Mouse (Mus musculus): ENCODE measurements around the gene Col24a1.

Gene Col24a1

GRCm38 (mm10) chr3:145457039-145457438 is 164.8 kb downstream of the Col24a1 start:
- no peak for DNase-seq (ENCODE audit: low spot score in 2 of 2)

DNA sequence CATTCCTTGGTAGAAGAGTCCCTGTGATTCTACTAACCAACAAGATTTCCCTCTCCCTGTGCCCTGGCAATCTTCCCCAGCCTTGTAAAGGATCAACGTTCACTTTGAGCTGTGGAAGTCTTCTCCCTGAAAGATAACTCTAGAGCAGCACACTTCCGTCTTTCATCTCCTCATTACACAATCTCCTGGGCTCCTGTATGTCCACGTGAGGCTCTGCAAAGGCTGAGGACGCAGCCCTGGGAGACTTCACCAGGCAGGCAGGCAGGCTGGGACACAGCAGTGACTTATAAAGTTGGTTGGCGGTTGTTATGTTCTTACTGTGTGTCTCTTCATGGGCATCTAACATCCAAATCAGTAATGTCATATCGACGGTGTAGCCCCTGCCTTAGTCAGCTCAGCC is 170.1 kb downstream of the Col24a1 start:
- no peak for DNase-seq (ENCODE audit: low spot score in 2 of 2)

GRCm38 (mm10) chr3:145463731-145464130 is 171.5 kb downstream of the Col24a1 start:
- DNase-seq (ENCODE audit: low spot score in 2 of 2), result no peak

DNA sequence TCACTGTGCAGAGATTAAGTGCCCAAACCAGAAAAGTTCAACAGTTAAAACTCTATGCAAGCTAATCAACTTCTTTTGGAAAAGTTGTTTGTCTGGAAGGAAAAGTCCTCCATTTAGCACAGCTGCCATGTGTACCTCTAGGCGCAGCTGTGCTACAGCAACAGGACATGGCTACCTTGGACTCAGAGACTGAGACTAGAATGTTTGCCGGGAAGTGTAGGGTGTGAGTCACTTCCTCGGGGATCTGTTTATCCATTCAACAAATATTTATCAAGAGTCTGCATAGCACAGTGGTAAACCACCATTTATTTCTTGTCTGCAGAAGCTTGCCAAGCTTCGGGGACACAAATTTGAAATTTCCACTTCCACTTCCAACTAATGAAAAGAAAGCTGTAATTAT is 178.8 kb downstream of the Col24a1 start:
- no peak for DNase-seq (ENCODE audit: low spot score in 2 of 2)

DNA sequence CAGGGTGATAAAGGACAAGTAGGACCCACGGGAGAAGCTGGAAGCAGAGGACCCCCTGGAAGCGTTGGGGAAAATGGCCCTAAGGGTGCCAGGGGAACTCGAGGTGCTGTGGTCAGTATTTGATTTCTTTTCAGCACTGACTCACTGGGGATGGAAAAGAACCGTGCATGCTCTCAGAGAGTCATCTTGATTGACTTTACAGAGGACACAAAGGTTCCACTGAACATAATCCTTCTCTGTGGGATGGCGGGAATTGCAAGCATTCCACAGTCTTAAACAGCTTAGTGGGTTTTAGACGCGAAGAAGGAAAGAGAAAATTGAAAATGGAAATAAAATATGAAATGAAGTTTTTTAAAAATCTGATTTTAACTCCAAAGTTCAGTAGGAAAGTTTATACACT is 181.9 kb downstream of the Col24a1 start:
- DNase-seq (ENCODE audit: low spot score in 2 of 2), result no peak

- no peak for DNase-seq (ENCODE audit: low spot score in 2 of 2)
These were observed 184.4 kb downstream of the Col24a1 start for GRCm38 (mm10) chr3:145476634-145477033.

DNA sequence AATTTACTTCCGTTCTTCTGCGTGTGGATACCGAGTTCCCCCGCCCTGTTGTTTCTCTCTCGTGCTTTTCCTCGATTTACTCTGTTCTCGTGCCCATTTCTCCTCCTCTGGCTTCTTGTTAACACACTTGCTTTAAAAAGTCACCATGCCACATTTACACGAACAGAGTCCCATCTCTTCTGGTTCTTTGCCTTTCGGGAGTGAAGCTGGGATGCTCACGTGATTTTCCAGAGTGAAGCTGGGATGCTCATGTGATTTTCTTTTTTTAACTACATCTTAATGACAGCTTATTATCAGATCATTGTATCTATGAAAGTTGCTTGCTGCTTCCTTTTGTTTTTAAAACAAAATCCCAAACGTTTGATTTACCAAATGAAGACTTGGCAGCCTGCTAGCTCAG is 184.8 kb downstream of the Col24a1 start:
- no peak for DNase-seq (ENCODE audit: low spot score in 2 of 2)

DNA sequence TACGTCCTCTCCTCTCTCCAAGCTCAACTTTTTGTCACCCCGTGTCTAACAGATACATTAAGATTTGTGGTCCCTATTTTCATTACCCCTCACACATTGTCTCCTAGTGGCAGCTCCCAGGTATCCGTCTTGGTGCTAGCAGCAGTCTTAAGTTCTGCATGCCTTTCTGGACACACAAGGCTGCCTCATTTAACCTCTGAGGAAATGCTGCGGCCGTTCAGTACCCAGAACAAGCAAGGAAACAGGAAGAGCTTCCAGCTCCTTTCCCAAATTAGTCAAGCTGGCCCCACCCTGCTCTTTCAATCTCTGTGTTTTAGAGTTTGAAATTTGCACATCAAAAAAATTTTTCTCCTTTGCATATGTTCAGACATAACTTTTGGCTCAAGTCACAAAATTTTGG is 186.2 kb downstream of the Col24a1 start:
- no peak for DNase-seq (ENCODE audit: low spot score in 2 of 2)

DNA sequence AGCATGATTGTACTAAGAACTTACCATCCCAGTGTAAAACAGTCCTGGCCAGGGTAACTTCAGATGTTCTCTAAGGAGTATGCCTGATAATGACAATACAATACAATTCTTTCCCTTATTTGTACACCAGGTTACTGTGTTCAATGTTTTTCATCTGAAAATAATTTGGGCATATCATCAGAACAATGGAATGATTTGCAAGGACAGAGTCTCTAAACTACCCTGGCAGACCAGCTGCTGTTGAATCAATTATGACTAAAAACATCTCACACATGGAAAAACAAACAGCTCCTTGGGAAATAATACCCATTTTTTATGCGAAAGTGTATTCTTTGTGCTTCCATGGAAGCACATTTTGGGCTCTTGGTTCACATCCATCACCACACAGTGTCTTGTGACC is 198.0 kb downstream of the Col24a1 start:
- no peak for DNase-seq (ENCODE audit: low spot score in 2 of 2)

DNA sequence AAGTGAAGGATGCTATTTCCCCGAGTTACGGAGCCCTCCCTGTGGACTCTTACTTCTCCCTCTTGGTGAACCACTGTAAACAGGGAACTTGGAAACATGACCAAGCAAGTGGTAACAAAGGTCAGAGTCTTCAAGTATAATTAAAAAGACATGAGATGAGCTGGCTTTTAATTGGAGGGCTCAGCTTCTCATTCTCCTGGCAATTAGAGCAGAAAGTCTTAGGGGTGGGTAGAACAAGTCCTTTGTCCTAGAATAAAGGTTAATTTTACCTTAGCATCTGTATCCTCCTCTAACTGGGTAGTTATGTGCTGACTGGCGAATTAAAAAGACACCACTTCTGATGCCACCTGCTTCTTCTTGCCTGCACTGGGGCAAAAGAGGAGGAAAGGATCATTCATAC is 199.1 kb downstream of the Col24a1 start:
- no peak for DNase-seq (ENCODE audit: low spot score in 2 of 2)

GRCm38 (mm10) chr3:145498127-145498526 is 205.9 kb downstream of the Col24a1 start:
- DNase-seq (ENCODE audit: low spot score in 2 of 2), result no peak

- DNase-seq (ENCODE audit: low spot score in 2 of 2), result no peak
These were observed 206.6 kb downstream of the Col24a1 start for GRCm38 (mm10) chr3:145498893-145499292.

- DNase-seq (ENCODE audit: low spot score in 2 of 2), result no peak
These were observed 212.6 kb downstream of the Col24a1 start for GRCm38 (mm10) chr3:145504830-145505229.

DNA sequence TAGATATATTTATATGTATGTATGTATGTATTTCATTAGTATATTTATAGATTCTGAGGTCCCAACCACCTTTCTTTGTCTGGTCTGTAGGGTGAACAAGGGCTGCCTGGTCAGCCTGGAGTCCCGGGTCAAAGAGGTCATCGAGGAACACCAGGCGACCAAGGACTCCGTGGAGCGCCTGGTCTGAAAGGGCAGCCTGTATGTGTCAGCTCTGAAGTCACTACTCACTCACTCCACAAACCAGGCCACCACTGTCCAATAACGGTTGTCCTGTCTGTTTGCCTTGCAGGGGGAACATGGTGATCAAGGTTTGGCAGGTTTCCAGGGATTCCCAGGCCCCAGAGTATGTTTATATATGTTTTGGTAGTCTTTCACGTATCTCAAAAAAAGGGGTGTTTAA is 216.3 kb downstream of the Col24a1 start:
- no peak for DNase-seq (ENCODE audit: low spot score in 2 of 2)

- DNase-seq (ENCODE audit: low spot score in 2 of 2), result no peak
These were observed 221.9 kb downstream of the Col24a1 start for GRCm38 (mm10) chr3:145514197-145514596.

DNA sequence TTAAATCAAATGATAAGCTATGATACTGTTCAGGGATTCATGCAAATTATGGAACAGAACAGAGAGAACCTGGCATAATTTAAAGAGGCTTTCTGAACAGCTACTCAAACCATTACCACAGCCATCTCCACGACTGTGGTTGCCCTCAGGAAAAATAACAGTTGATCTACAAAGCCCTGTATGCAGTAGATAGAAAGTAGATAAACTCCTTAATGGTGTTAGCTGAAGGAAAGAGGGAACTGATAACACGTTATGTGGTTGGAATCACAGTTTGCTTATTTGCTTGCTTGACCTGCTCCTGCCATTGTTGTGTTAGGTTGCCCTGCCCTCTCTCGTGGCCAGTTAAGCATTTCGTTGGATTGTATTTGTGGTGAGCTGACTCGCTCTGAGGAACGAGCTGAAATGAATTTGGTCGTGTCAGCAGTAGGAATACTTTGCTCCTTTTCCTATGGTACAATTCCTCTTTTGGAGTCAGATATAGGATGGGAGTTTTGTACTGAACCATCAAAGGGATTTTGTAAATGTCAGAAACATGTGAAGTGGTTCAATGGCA is 229.3 kb downstream of the Col24a1 start:
- DNase-seq (ENCODE audit: low spot score in 2 of 2), result no peak

GRCm38 (mm10) chr3:145522311-145522710 is 230.0 kb downstream of the Col24a1 start:
- DNase-seq (ENCODE audit: low spot score in 2 of 2), result no peak

GRCm38 (mm10) chr3:145525266-145525665 is 233.0 kb downstream of the Col24a1 start:
- no peak for DNase-seq (ENCODE audit: low spot score in 2 of 2)

DNA sequence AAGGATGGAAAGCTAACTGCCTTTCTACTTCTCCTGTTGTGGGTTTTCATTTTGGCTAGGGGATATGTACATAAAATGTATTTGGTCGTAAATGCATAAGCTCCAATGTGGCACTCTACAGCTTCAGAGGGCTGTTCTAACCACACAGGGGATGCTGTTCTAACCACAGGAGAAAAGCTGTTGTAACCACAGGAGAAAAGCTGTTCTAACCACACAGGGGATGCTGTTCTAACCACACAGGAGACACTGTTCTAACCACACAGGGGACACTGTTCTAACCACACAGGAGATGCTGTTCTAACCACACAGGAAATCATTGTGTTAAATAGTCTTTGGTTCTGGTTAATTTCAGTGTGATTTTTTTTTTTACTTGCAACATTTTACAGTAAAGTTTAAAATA is 245.6 kb downstream of the Col24a1 start:
- DNase-seq (ENCODE audit: low spot score in 2 of 2), result no peak

DNA sequence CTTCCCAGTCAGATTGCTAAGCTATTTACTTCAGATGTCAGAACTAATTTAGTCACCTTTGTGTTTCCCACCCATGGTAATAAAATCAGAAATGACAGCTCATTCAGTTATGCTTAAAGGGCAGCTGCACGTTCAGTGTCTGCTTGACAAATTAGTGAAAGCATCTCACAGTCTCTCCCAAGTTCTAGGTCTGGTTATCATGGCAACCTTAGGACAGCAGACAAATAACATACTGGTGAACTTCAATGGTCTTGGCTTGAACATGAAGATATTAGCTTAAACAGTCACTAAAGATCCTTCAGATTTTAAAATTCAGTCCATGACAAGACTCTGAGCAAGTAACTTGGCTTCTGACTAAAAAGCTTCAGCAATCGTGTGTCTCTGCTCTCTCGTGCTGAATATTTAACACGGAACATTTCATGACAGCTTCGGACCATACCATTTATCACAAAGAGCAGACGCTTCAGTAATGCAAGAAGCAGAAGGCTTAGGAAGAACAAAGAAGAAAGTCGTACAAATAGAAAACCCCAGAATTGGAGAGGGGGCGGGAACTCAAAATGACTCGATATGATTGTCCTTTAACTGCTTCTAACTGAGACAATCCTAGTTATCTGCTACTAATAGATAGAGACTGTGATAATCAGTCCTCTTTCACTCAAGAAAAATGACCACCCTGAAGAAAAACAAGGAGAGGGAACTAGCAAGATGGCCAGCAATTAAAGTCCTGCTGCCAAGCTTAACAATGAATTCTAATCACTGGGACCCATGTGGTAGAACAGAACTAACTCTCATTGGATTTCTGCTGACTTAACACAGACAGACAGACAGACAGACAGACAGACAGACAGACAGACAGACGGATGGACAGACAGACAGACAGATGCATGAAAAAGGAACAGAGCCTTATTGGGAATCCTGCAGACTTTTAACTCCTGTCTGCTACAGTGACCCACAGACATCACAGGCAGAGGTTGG is 256.5 kb downstream of the Col24a1 start:
- no peak for DNase-seq (ENCODE audit: low spot score in 2 of 2)

DNA sequence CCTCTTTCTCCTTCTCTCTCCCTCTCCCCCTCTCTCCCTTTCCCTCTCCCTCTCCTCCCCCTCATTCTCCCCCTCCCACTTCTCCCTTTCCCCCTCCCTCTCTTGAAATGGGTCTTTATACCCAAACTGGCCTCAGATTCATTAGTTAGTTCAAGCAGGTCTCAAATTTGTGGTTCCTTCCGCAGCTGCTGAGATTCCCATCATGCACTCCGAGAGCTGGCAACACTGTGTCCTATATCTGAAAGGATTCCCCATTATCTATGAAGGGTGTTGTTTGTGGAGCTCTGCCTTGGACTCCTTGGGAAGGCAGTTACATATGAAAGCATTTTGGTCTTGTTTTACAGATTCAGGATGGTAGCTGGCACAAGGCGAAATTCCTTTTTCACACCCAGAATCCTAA is 257.9 kb downstream of the Col24a1 start:
- no peak for DNase-seq (ENCODE audit: low spot score in 2 of 2)

DNA sequence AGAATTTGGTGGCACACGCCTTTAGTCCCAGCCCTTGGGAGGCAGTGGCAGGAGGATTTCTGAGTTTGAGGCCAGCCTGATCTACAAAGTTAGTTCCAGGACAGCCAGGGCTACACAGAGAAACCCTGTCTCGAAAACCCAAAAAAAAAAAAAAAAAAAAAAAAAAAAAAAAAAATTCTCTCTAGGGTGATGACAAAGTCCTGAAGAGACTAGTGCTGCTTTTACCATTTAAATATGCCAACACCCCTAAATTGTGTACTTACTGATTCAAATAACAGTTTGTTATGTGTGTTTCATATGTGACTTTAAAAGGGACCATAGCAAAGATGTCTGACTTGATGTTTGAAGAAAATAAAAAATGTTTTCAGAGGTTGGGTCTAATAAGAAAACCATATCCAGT is 262.1 kb downstream of the Col24a1 start:
- no peak for DNase-seq (ENCODE audit: low spot score in 2 of 2)

GRCm38 (mm10) chr3:145556206-145556605 is 263.9 kb downstream of the Col24a1 start:
- DNase-seq (ENCODE audit: low spot score in 2 of 2), result no peak

Data from urinary bladder, postnatal 36 days (tissue).